ENCODE assay signal across 13 mouse cellular contexts in genomic region chr9:83326437-83327086, GRCm38 (mm10).
DNase-seq lines count a peak whose midpoint lies in the region; ATAC-seq and TF ChIP-seq lines count a peak whose summit lies in the region.
"Had no signal": no experiment of that assay in that cellular context is flagged by ENCODE, and none has a peak within 500 bp of the region (broad histone marks: within the 10 kb centered on the region; RNA-seq: fewer than 3 reads in every experiment).

No protein-coding gene starts in this region.

- no peaks in the 10 kb centered on the region for H3K36me3 ChIP-seq in forebrain, embryonic 14.5 days (ENCODE audit: control insufficient read depth, insufficient read depth, low read length)
- no peaks in the 10 kb centered on the region for H3K36me3 ChIP-seq in hindbrain, embryonic 14.5 days (replicated peaks; ENCODE audit: control insufficient read depth, insufficient read depth)
- H3K36me3 ChIP-seq in neural tube, embryonic 12.5 days, result no peaks in the 10 kb centered on the region
- H3K36me3 ChIP-seq in liver, embryonic 12.5 days, result no peaks in the 10 kb centered on the region
- H3K36me3 ChIP-seq: limb, embryonic 13.5 days had no signal

- peak overlapping the region; percentile 65 for H3K27ac ChIP-seq in left cerebral cortex, adult 2 months
- peak overlapping the region; percentile 30; the same call in 1 of the 2 replicates for H3K27ac ChIP-seq in forebrain, embryonic 14.5 days (ENCODE audit: low read depth, low read length)
- peak overlapping the region; percentile 65 for H3K27ac ChIP-seq in hindbrain, embryonic 14.5 days
- H3K27ac ChIP-seq in neural tube, embryonic 12.5 days, result no peak overlapping the region
- H3K27ac ChIP-seq in liver, embryonic 12.5 days, result no peak overlapping the region
- H3K27ac ChIP-seq: limb, embryonic 13.5 days had no signal

- no peak for DNase-seq in left cerebral cortex, adult 2 months (ENCODE audit: extremely low spot score in 1 of 2, low spot score in 2 of 2)
- DNase-seq in left cerebral cortex, adult 9 months (ENCODE audit: low spot score in 2 of 2), result no peak
- DNase-seq in forebrain, embryonic 14.5 days (ENCODE audit: low spot score), result no peak
- no peak for DNase-seq in hindbrain, embryonic 14.5 days (ENCODE audit: low spot score)
- no peak for DNase-seq in adrenal gland, postnatal 25 days
- no peak for DNase-seq in right cerebral cortex, postnatal 10 days (ENCODE audit: low spot score in 2 of 2)
- DNase-seq: adrenal gland, adult 8-10 months; heart, postnatal 4 days had no signal

- intact Hi-C loops in left cerebral cortex, adult 2 months (cut with DNase I), result loop anchor here (1.0 to 5.0 kb wide), 2 partner anchors 23 to 271 kb away; no protein-coding TSS in a partner anchor

- no peak for TF ChIP-seq CTCF in left cerebral cortex, adult 2 months (IDR thresholded peaks at IDR 0.05)

- H3K4me2 ChIP-seq in forebrain, embryonic 14.5 days (ENCODE audit: low read length), result no peak overlapping the region
- H3K4me2 ChIP-seq in hindbrain, embryonic 14.5 days (replicated peaks), result peak overlapping the region; percentile 20; the same call in 1 of the 2 replicates
- peak overlapping the region; percentile 33 for H3K4me2 ChIP-seq in neural tube, embryonic 12.5 days (replicated peaks)
- no peak overlapping the region for H3K4me2 ChIP-seq in liver, embryonic 12.5 days
- H3K4me2 ChIP-seq: limb, embryonic 13.5 days had no signal

- H3K4me1 ChIP-seq in forebrain, embryonic 14.5 days (ENCODE audit: control insufficient read depth, insufficient read depth, low read length), result peaks cover 8% of the 10 kb centered on the region
- peaks cover 16% of the 10 kb centered on the region for H3K4me1 ChIP-seq in hindbrain, embryonic 14.5 days (replicated peaks; ENCODE audit: control insufficient read depth, insufficient read depth, low read length)
- H3K4me1 ChIP-seq in neural tube, embryonic 12.5 days, result peaks cover 9% of the 10 kb centered on the region
- no peaks in the 10 kb centered on the region for H3K4me1 ChIP-seq in liver, embryonic 12.5 days

- H3K4me3 ChIP-seq in left cerebral cortex, adult 2 months, result no peak overlapping the region
- no peak overlapping the region for H3K4me3 ChIP-seq in forebrain, embryonic 14.5 days (ENCODE audit: low read depth, low read length)
- H3K4me3 ChIP-seq in hindbrain, embryonic 14.5 days (replicated peaks; ENCODE audit: low read length), result no peak overlapping the region
- H3K4me3 ChIP-seq in neural tube, embryonic 12.5 days, result no peak overlapping the region
- no peak overlapping the region for H3K4me3 ChIP-seq in liver, embryonic 12.5 days
- H3K4me3 ChIP-seq: limb, embryonic 13.5 days had no signal

- 41% methylated on average over 7 of the region's 7 CpGs for WGBS in forebrain, embryonic 14.5 days
- 24% methylated on average over 7 of the region's 7 CpGs for WGBS in hindbrain, embryonic 14.5 days
- WGBS in neural tube, embryonic 12.5 days, result 16% methylated on average over 7 of the region's 7 CpGs
- 50% methylated on average over 7 of the region's 7 CpGs for WGBS in liver, embryonic 12.5 days (ENCODE audit: insufficient replicate concordance)

- H3K9me3 ChIP-seq in forebrain, embryonic 14.5 days (replicated peaks; ENCODE audit: control insufficient read depth, low read length), result no peaks in the 10 kb centered on the region
- no peaks in the 10 kb centered on the region for H3K9me3 ChIP-seq in hindbrain, embryonic 14.5 days (ENCODE audit: control insufficient read depth, low read length)
- H3K9me3 ChIP-seq in neural tube, embryonic 12.5 days, result no peaks in the 10 kb centered on the region
- H3K9me3 ChIP-seq in liver, embryonic 12.5 days (replicated peaks), result no peaks in the 10 kb centered on the region
- H3K9me3 ChIP-seq: limb, embryonic 13.5 days had no signal

- H3K9ac ChIP-seq in forebrain, embryonic 14.5 days (ENCODE audit: low read length), result no peak overlapping the region
- 0 out of 2 replicates have a peak overlapping the region, but pooled peaks have one; percentile 1 for H3K9ac ChIP-seq in hindbrain, embryonic 14.5 days
- no peak overlapping the region for H3K9ac ChIP-seq in neural tube, embryonic 12.5 days
- no peak overlapping the region for H3K9ac ChIP-seq in liver, embryonic 12.5 days
- H3K9ac ChIP-seq: limb, embryonic 13.5 days had no signal

- no peaks in the 10 kb centered on the region for H3K27me3 ChIP-seq in forebrain, embryonic 14.5 days (replicated peaks; ENCODE audit: control insufficient read depth, insufficient read depth, low read length)
- H3K27me3 ChIP-seq in hindbrain, embryonic 14.5 days (ENCODE audit: control insufficient read depth, insufficient read depth, low read length), result no peaks in the 10 kb centered on the region
- no peaks in the 10 kb centered on the region for H3K27me3 ChIP-seq in neural tube, embryonic 12.5 days (replicated peaks)
- no peaks in the 10 kb centered on the region for H3K27me3 ChIP-seq in liver, embryonic 12.5 days (replicated peaks)
- H3K27me3 ChIP-seq: CH12.LX; limb, embryonic 13.5 days had no signal

- ATAC-seq in forebrain, embryonic 14.5 days, result 0 out of 2 replicates have a peak, but pooled peaks have one; percentile 51
- ATAC-seq in hindbrain, embryonic 14.5 days (ENCODE audit: low FRiP score), result peak; percentile 68; the same call in 1 of the 2 replicates
- ATAC-seq in neural tube, embryonic 12.5 days (ENCODE audit: low FRiP score, low read depth), result peak; percentile 78
- ATAC-seq in liver, embryonic 12.5 days, result no peak
- ATAC-seq: lung, postnatal 0 days had no signal

Comparison
In these comparisons a context has a peak if more than half of its experiments do, and no peak if none do; other contexts are left out.
1. H3K27ac ChIP-seq: peak in left cerebral cortex, adult 2 months (single experiment), forebrain, embryonic 14.5 days (single experiment) and hindbrain, embryonic 14.5 days (single experiment); none in neural tube, embryonic 12.5 days (single experiment) and liver, embryonic 12.5 days (single experiment).
2. H3K4me2 ChIP-seq: peak in hindbrain, embryonic 14.5 days (single experiment) and neural tube, embryonic 12.5 days (single experiment); none in forebrain, embryonic 14.5 days (single experiment) and liver, embryonic 12.5 days (single experiment).